Mouse (Mus musculus): ENCODE results near the gene Amhr2. TPM values are rescaled to one million over a fixed set of nuclear protein-coding genes. Genes with fewer than 3 reads are reported as not detected.
A peak's percentile ranks its signal among the peaks of the same experiment; 100 is the strongest.

Gene Amhr2
- polyA plus RNA-seq, 1 experiment from 2014 or later: 0.60 TPM

- 90% methylated on average over 12 of the region's 12 CpGs for WGBS
- Histone ChIP-seq H3K4me1 (no peaks in the 10 kb centered on the region), H3K9me3 (no peaks in the 10 kb centered on the region), H3K9ac (no peak overlapping the region), H3K4me2 (replicated peaks) (no peak overlapping the region), H3K27me3 (no peaks in the 10 kb centered on the region), H3K27ac (no peak overlapping the region), H3K36me3 (peaks cover 82% of the 10 kb centered on the region), H3K4me3 (no peak overlapping the region)
- no peak for ATAC-seq (ENCODE audit: insufficient number of reproducible peaks, insufficient read depth, low FRiP score, low TSS enrichment)
These were observed 40.7 kb downstream of the Amhr2 start for GRCm38 (mm10) chr15:102485853-102486252.

GRCm38 (mm10) chr15:102487664-102488063 is 42.5 kb downstream of the Amhr2 start:
- H3K4me2 ChIP-seq (replicated peaks): no peak overlapping the region
- ATAC-seq (ENCODE audit: insufficient number of reproducible peaks, insufficient read depth, low FRiP score, low TSS enrichment): no peak
- H3K27ac ChIP-seq: no peak overlapping the region
- H3K4me1 ChIP-seq: no peaks in the 10 kb centered on the region
- no peak overlapping the region for H3K4me3 ChIP-seq
- H3K27me3 ChIP-seq: no peaks in the 10 kb centered on the region
- 66% methylated on average over 1 of the region's 1 CpGs for WGBS
- no peak overlapping the region for H3K9ac ChIP-seq
- H3K36me3 ChIP-seq: peaks cover 83% of the 10 kb centered on the region
- H3K9me3 ChIP-seq: no peaks in the 10 kb centered on the region

DNA sequence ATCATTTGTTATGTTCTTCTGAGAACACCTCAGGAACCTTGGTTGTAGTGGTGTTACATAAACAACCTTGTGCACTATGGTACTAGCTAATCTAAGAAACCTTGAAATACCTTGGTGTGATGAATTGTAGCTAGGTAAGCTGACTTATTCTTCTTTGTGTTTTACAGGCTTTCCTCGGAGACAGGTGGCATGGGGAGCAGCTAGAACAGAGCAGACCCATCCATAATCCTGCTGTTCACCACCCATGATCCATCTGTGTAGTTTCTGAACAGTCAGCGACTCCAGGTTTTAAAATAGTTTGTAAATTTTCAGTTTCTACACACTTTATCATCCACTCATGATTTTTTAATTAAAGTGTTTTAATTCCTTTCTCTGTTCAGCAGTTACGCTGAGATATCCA is 53.2 kb downstream of the Amhr2 start:
- Histone ChIP-seq H3K4me2 (replicated peaks) (no peak overlapping the region), H3K36me3 (peaks cover 80% of the 10 kb centered on the region), H3K27ac (no peak overlapping the region), H3K9me3 (no peaks in the 10 kb centered on the region), H3K9ac (no peak overlapping the region), H3K27me3 (no peaks in the 10 kb centered on the region), H3K4me3 (no peak overlapping the region), H3K4me1 (no peaks in the 10 kb centered on the region)
- 94% methylated on average over 3 of the region's 3 CpGs for WGBS
- ATAC-seq (ENCODE audit: insufficient number of reproducible peaks, insufficient read depth, low FRiP score, low TSS enrichment): no peak

DNA sequence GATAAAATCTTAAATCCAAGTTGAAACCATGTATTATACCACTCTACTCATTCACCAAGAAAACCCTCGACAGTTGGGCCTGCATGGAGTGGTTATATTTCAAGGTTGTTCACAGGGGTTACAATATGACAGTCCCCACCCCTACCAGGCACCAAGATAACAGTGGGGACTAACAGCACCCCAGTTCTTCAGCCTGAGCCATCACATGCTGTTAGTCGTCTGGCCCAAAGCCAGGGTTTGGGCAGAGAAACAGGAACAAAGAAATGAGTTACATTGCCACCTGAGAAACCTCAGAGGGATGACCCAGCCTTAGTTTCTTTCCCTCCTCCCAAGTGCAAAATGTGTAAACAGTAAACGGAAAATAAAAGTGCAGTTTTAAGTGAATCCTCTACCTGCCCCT is 54.2 kb downstream of the Amhr2 start:
- Histone ChIP-seq H3K4me1 (no peaks in the 10 kb centered on the region), H3K36me3 (peaks cover 81% of the 10 kb centered on the region), H3K4me2 (replicated peaks) (no peak overlapping the region), H3K27me3 (no peaks in the 10 kb centered on the region), H3K27ac (no peak overlapping the region), H3K9ac (no peak overlapping the region), H3K9me3 (no peaks in the 10 kb centered on the region), H3K4me3 (no peak overlapping the region)
- no peak for ATAC-seq (ENCODE audit: insufficient number of reproducible peaks, insufficient read depth, low FRiP score, low TSS enrichment)
- WGBS: 79% methylated on average over 3 of the region's 3 CpGs

- H3K4me3 ChIP-seq: no peak overlapping the region
- ATAC-seq (ENCODE audit: insufficient number of reproducible peaks, insufficient read depth, low FRiP score, low TSS enrichment): no peak
- H3K27ac ChIP-seq: no peak overlapping the region
- no peak overlapping the region for H3K4me2 ChIP-seq (replicated peaks)
- H3K4me1 ChIP-seq: no peaks in the 10 kb centered on the region
- peaks cover 81% of the 10 kb centered on the region for H3K36me3 ChIP-seq
- no peak overlapping the region for H3K9ac ChIP-seq
- no peaks in the 10 kb centered on the region for H3K9me3 ChIP-seq
- H3K27me3 ChIP-seq: no peaks in the 10 kb centered on the region
- WGBS: 92% methylated on average over 6 of the region's 6 CpGs
These were observed 54.7 kb downstream of the Amhr2 start for GRCm38 (mm10) chr15:102499851-102500250.

DNA sequence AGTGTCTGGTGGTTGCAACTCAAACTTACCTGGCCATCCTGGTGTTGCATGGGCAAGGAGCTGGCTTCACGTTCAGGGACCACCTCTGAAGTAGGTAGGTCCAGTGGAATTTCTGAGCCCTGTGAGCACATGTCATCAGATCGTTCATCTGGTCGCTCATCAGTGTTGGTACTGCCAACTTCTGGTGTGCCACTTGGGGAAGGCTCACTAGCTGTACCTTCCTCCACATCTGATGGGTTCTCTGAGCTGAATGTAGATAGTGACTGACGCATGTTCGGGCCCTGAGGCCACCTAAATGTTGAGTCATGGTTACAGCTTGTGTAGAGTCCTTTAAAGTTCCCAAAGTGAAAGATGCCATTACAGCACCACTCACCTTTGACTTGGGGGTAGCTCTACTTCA is 55.3 kb downstream of the Amhr2 start:
- peaks cover 79% of the 10 kb centered on the region for H3K36me3 ChIP-seq
- H3K9ac ChIP-seq: no peak overlapping the region
- no peaks in the 10 kb centered on the region for H3K4me1 ChIP-seq
- H3K4me2 ChIP-seq (replicated peaks): no peak overlapping the region
- H3K9me3 ChIP-seq: no peaks in the 10 kb centered on the region
- no peak for ATAC-seq (ENCODE audit: insufficient number of reproducible peaks, insufficient read depth, low FRiP score, low TSS enrichment)
- no peak overlapping the region for H3K27ac ChIP-seq
- 89% methylated on average over 5 of the region's 5 CpGs for WGBS
- no peak overlapping the region for H3K4me3 ChIP-seq
- H3K27me3 ChIP-seq: no peaks in the 10 kb centered on the region

DNA sequence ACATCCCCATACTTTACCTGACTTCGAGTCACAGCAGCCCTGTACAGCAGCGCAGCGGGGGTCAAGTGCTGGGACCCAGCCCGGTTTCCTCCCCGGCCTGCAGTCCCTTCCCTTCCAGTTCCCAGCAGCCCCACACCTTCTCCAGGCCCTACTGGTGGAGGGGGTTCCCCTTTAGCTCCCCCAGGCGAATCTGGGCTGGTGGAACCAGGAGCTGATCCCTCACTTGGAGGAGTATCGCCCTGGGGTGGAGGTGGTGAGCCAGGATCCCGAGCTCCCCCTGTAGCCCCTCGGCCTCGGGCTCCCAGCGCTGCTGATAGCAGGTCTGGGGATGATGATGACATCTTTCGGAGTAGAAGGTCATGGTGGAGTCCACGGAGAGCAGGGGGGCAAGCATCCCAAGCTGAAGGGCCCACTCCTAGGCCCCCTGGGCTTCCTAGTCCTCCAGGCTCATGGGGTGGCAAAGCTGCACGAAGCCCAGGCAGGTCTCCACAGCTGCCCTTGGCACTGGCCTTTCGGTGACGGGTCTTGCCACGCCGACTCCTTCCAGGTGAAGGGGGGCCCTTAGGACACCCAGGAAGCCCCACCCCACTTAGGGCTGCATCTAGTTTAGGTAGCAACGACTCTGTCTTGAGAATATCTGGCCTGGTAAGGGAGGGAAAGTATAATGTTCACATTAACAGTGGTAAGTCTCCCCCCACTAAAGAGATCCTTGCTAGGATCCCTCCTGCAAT is 56.1 kb downstream of the Amhr2 start:
- no peaks in the 10 kb centered on the region for H3K27me3 ChIP-seq
- H3K4me3 ChIP-seq: no peak overlapping the region
- no peak overlapping the region for H3K9ac ChIP-seq
- no peaks in the 10 kb centered on the region for H3K9me3 ChIP-seq
- H3K36me3 ChIP-seq: peaks cover 71% of the 10 kb centered on the region
- no peak for ATAC-seq (ENCODE audit: insufficient number of reproducible peaks, insufficient read depth, low FRiP score, low TSS enrichment)
- no peak overlapping the region for H3K27ac ChIP-seq
- WGBS: 87% methylated on average over 19 of the region's 19 CpGs
- no peaks in the 10 kb centered on the region for H3K4me1 ChIP-seq
- H3K4me2 ChIP-seq (replicated peaks): no peak overlapping the region

DNA sequence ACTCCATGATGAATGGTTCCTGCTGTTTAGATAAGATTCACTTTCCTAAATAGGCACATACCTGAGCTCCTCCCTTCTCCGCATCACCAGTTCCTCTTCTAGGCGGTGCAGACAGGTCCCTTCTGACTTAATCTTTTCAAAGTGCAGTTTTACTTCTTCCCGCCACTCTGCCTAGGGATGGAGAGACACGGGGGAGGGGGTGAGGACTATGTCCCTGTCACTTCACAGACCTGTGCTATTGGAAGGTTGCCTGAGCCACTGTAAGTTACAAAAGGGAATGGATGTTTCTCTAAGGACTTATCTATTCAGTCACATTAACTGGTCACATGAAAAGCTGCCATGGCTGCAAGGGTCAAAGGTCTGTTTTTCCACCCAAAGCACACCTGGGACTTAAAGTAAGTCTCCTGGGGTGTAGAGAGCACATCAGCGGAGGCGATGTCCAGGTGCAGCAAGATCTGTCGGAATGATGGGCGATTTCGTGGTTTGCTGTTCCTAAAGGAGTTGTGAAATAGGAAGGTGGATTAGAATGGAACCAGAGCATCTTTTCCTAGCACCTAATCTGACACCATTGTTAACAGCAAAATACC is 57.2 kb downstream of the Amhr2 start:
- Histone ChIP-seq H3K36me3 (peaks cover 65% of the 10 kb centered on the region), H3K9ac (no peak overlapping the region), H3K4me3 (no peak overlapping the region), H3K27me3 (no peaks in the 10 kb centered on the region), H3K27ac (no peak overlapping the region), H3K4me1 (no peaks in the 10 kb centered on the region), H3K4me2 (replicated peaks) (no peak overlapping the region), H3K9me3 (no peaks in the 10 kb centered on the region)
- 73% methylated on average over 9 of the region's 9 CpGs for WGBS
- no peak for ATAC-seq (ENCODE audit: insufficient number of reproducible peaks, insufficient read depth, low FRiP score, low TSS enrichment)

DNA sequence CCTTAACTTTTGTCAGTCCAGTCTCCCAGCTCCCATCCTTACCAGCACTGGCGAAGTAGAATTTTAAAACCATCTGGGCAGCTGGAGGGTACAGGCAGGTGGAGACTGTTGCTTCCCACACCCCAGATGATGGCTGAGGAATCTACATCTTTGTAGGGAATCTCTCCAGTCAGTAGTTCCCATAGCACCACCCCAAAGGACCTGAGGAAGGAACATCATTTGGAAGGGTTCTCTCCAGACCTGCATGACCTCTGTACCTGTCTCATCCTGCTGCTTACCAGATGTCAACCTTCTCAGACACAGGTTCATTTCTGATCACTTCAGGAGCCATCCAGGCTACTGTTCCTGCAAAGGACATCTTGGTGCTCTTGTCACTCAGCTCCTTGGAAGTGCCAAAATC is 58.3 kb downstream of the Amhr2 start, which contains the start of gene Gm10337:
TSS of gene Gm10337 (plus strand) at position 276 of the 400 bp plus-strand sequence.
- Histone ChIP-seq H3K36me3 (peaks cover 61% of the 10 kb centered on the region), H3K27me3 (no peaks in the 10 kb centered on the region), H3K27ac (0 out of 2 replicates have a peak within 1 kb of the TSS, but pooled peaks have one; percentile 2), H3K9ac (no peak within 1 kb of the TSS), H3K9me3 (no peaks in the 10 kb centered on the region), H3K4me1 (no peaks in the 10 kb centered on the region), H3K4me2 (replicated peaks) (no peak within 1 kb of the TSS), H3K4me3 (no peak within 1 kb of the TSS)
- WGBS: 88% methylated on average over 1 of the region's 1 CpGs
- no peak for ATAC-seq (ENCODE audit: insufficient number of reproducible peaks, insufficient read depth, low FRiP score, low TSS enrichment)

Other genes with a start within 250 kb of the Amhr2 start
- gene Zfp740, start 242.1 kb upstream of the Amhr2 start, polyA plus RNA-seq (2016; fragmentation: Nextera tagmentation; extraction: Ambion mirVana): 114 and 119 TPM in 2 replicates
- 82.8 and 91.1 TPM in 2 replicates for gene Csad, start 240.6 kb upstream of the Amhr2 start, polyA plus RNA-seq (2016; fragmentation: Nextera tagmentation; extraction: Ambion mirVana)
- gene Itgb7, start 213.4 kb upstream of the Amhr2 start, polyA plus RNA-seq (2016; fragmentation: Nextera tagmentation; extraction: Ambion mirVana): 1.9 and 2.6 TPM in 2 replicates
- 121 and 123 TPM in 2 replicates for gene Rarg, start 187.8 kb upstream of the Amhr2 start, polyA plus RNA-seq (2016; fragmentation: Nextera tagmentation; extraction: Ambion mirVana)
- 0.99 and 1.1 TPM in 2 replicates for gene Gm9918, start 174.8 kb upstream of the Amhr2 start, polyA plus RNA-seq (2016; fragmentation: Nextera tagmentation; extraction: Ambion mirVana)
- gene Mfsd5, start 165.9 kb upstream of the Amhr2 start, polyA plus RNA-seq (2016; fragmentation: Nextera tagmentation; extraction: Ambion mirVana): 57.9 and 60.1 TPM in 2 replicates
- gene Espl1, start 149.1 kb upstream of the Amhr2 start, polyA plus RNA-seq (2016; fragmentation: Nextera tagmentation; extraction: Ambion mirVana): 36.1 and 37.1 TPM in 2 replicates
- 433 and 448 TPM in 2 replicates for gene Pfdn5, start 119.3 kb upstream of the Amhr2 start, polyA plus RNA-seq (2016; fragmentation: Nextera tagmentation; extraction: Ambion mirVana)
- 113 and 114 TPM in 2 replicates for gene Myg1, start 113.7 kb upstream of the Amhr2 start, polyA plus RNA-seq (2016; fragmentation: Nextera tagmentation; extraction: Ambion mirVana)
- gene Aaas, start 94.6 kb upstream of the Amhr2 start, polyA plus RNA-seq (2016; fragmentation: Nextera tagmentation; extraction: Ambion mirVana): 78.4 and 89.3 TPM in 2 replicates
- 8.5 and 9.4 TPM in 2 replicates for gene Sp7, start 78.2 kb upstream of the Amhr2 start, polyA plus RNA-seq (2016; fragmentation: Nextera tagmentation; extraction: Ambion mirVana)
- gene Sp1, start 39.2 kb upstream of the Amhr2 start, polyA plus RNA-seq (2016; fragmentation: Nextera tagmentation; extraction: Ambion mirVana): 12.0 TPM in 2 replicates
- gene Prr13, start 13.7 kb downstream of the Amhr2 start, polyA plus RNA-seq (2016; fragmentation: Nextera tagmentation; extraction: Ambion mirVana): 59.0 and 59.8 TPM in 2 replicates
- gene Pcbp2, start 25.2 kb downstream of the Amhr2 start, polyA plus RNA-seq (2016; fragmentation: Nextera tagmentation; extraction: Ambion mirVana): 228 and 230 TPM in 2 replicates
- not detected in 2 replicates for gene Gm10337, start 58.4 kb downstream of the Amhr2 start, polyA plus RNA-seq (2016; fragmentation: Nextera tagmentation; extraction: Ambion mirVana)
- 27.9 and 33.8 TPM in 2 replicates for gene Map3k12, start 71.7 kb downstream of the Amhr2 start, polyA plus RNA-seq (2016; fragmentation: Nextera tagmentation; extraction: Ambion mirVana)
- gene Tarbp2, start 72.8 kb downstream of the Amhr2 start, polyA plus RNA-seq (2016; fragmentation: Nextera tagmentation; extraction: Ambion mirVana): 114 and 119 TPM in 2 replicates
- 3.0 and 3.7 TPM in 2 replicates for gene Npff, start 79.6 kb downstream of the Amhr2 start, polyA plus RNA-seq (2016; fragmentation: Nextera tagmentation; extraction: Ambion mirVana)
- not detected in 2 replicates for gene Gm28047, start 179.7 kb downstream of the Amhr2 start, polyA plus RNA-seq (2016; fragmentation: Nextera tagmentation; extraction: Ambion mirVana)
- gene Atf7, start 180.1 kb downstream of the Amhr2 start, polyA plus RNA-seq (2016; fragmentation: Nextera tagmentation; extraction: Ambion mirVana): 33.7 and 34.2 TPM in 2 replicates
- gene Atp5g2, start 227.0 kb downstream of the Amhr2 start, polyA plus RNA-seq (2016; fragmentation: Nextera tagmentation; extraction: Ambion mirVana): 61.0 and 68.1 TPM in 2 replicates

Measured in embryonic facial prominence, embryonic 12.5 days (tissue).